Mouse (Mus musculus) ES-Bruce4 (cell line): ENCODE results near the gene Rtn4r. TPM values are rescaled to one million over a fixed set of nuclear protein-coding genes. Genes with fewer than 3 reads are reported as not detected.

Experiments used
- H3K27ac ChIP-seq: 2 replicates; pipeline ENCODE4 v1.5.1; 2012; ENCODE audit warnings: low read length, inconsistent platforms; ENCODE audit not compliant: insufficient read depth
- H3K27me3 ChIP-seq: 2 replicates; pipeline ENCODE4 v1.6.1; 2012; ENCODE audit warnings: mild to moderate bottlenecking, low read length, inconsistent platforms; ENCODE audit not compliant: control insufficient read depth, poor library complexity, insufficient read depth, severe bottlenecking
- H3K36me3 ChIP-seq: 2 replicates; pipeline ENCODE4 v1.6.1; 2012; ENCODE audit warnings: inconsistent platforms, mild to moderate bottlenecking, low read length, moderate library complexity; ENCODE audit not compliant: control insufficient read depth, poor library complexity, insufficient read depth, severe bottlenecking
- H3K4me1 ChIP-seq: one replicate; pipeline ENCODE4 v1.8.1; 2011; ENCODE audit warnings: low read length; ENCODE audit not compliant: control insufficient read depth, insufficient read depth
- H3K4me3 ChIP-seq: 2 replicates; pipeline ENCODE4 v1.5.1; 2011; ENCODE audit warnings: low read depth, mild to moderate bottlenecking, low read length
- H3K9ac ChIP-seq: 2 replicates; pipeline ENCODE4 v1.6.1; 2012; ENCODE audit warnings: low read depth, mild to moderate bottlenecking, inconsistent platforms; ENCODE audit not compliant: poor library complexity, severe bottlenecking
- H3K9me3 ChIP-seq: replicated peaks from 2 replicates; pipeline ENCODE4 v1.6.1; 2012; ENCODE audit warnings: mild to moderate bottlenecking, low read length, inconsistent platforms; ENCODE audit not compliant: control insufficient read depth, poor library complexity, insufficient read depth, severe bottlenecking
- CTCF ChIP-seq: IDR thresholded peaks from one replicate; pipeline ENCODE4 v1.8.1; 2011; ENCODE audit warnings: low read depth, low read length
- EP300 ChIP-seq: IDR thresholded peaks from 2 replicates; pipeline ENCODE4 v1.6.1; 2011; ENCODE audit warnings: low read depth, low read length; ENCODE audit not compliant: insufficient read depth
- POLR2A ChIP-seq: IDR thresholded peaks from one replicate; pipeline ENCODE4 v1.8.1; 2011; ENCODE audit warnings: low read length; ENCODE audit not compliant: insufficient read depth
- polyA plus RNA-seq: library from polyadenylated mRNA; stranded (reverse); fragments of >200 nt; gene quantifications from 2 replicates; pipeline ENCODE4 v1.2.4, GENCODE M21; 2011; ENCODE audit warnings: low read depth; ENCODE audit not compliant: missing spikeins, insufficient read depth, insufficient read length

Rtn4r gene
- polyA plus RNA-seq, 1 experiment, result 2.2 TPM

DNA sequence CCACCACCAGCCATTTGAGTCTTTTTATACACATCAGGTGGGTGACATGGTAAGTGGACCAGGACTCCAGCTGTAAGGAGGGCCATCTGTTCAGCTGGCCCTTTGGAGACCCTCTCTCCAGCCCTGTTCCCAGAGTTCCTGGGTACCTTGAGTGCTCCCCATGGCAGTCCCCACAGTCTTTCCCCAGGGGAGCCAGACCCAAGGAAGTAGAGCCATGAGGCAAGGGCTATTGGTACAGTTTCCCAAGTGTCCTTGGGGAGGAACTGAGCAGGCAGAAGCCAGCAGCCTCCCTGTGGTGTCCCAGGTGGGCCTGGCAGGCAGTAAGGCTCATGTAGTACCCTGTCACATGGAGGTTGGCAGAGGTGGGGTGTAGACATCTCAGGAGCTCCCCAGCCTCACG, 4.6 kb downstream of the Rtn4r start:
- no peaks in the 10 kb centered on the region for H3K4me1 ChIP-seq
- H3K36me3 ChIP-seq, result no peaks in the 10 kb centered on the region
- H3K9ac ChIP-seq, result no peak overlapping the region
- H3K4me3 ChIP-seq, result no peak overlapping the region
- no peak overlapping the region for H3K27ac ChIP-seq
- H3K27me3 ChIP-seq, result peaks cover 6% of the 10 kb centered on the region
- no peaks in the 10 kb centered on the region for H3K9me3 ChIP-seq
- no peak for TF ChIP-seq EP300
- no peak for TF ChIP-seq CTCF
- no peak for TF ChIP-seq POLR2A

DNA sequence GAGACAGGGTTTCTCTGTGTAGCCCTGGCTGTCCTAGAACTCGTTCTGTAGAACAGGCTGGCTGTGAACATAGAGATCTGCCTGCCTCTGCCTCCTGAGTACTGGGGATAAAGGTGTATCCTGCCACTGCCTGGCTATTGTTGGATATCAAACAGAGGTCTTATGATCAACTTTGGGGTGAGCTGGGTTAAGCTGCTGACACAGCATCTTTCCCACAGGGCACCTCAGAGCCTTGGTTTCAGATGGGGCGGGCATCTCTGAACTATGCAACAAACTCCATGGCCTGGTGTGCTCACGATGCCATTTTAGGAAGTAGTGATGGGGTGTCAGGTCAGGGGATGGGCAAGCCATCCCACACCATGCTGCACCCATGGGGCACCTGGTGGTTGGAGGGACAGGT, 5.1 kb downstream of the Rtn4r start:
- Histone ChIP-seq H3K27ac (no peak overlapping the region), H3K27me3 (peaks cover 3% of the 10 kb centered on the region; the same call in 1 of the 2 replicates), H3K9me3 (no peaks in the 10 kb centered on the region), H3K4me1 (no peaks in the 10 kb centered on the region), H3K36me3 (no peaks in the 10 kb centered on the region), H3K9ac (no peak overlapping the region), H3K4me3 (no peak overlapping the region)
- TF ChIP-seq POLR2A, result no peak
- TF ChIP-seq EP300, result no peak
- TF ChIP-seq CTCF, result no peak

DNA sequence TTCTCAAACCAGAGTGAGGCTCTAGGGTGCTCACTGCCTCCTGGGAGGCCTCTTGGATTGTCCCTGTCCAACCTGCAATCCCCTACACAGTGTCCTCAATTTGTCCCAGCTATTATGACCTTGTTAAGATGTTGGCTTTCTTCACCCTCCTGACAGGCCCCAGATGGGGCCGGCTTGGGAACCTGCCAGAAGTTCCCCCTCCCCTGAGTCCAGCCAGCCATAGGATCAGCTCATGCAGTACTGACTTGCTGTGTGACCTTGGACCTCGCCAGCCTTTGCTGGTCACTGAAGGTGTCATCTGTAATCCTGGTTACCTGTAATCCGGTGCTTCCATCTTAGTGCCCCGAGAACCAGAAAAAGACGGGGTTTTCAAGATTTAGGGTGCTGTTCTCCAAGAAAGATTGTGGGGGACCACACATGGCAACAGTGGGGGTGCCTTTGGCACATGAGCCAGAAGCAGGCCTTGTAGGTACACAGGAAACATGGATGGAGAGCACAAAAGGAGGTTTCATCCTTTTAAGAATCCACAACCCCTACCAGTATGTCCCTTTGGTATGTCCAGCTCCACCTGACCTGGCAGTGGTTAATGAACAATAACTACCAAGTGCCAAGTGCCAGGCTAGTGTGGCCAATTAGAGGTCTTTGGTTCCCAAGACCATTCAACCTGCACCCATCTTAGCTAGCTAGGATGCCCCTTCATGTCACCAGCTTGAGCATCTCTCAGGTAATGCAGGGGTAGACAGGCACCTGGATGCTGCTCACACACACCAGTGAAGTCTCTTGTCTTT, 5.9 kb downstream of the Rtn4r start:
- Histone ChIP-seq H3K27ac (no peak overlapping the region), H3K9ac (no peak overlapping the region), H3K36me3 (no peaks in the 10 kb centered on the region), H3K27me3 (no peaks in the 10 kb centered on the region), H3K4me1 (no peaks in the 10 kb centered on the region), H3K9me3 (no peaks in the 10 kb centered on the region), H3K4me3 (no peak overlapping the region)
- no peak for TF ChIP-seq CTCF
- no peak for TF ChIP-seq POLR2A
- TF ChIP-seq EP300, result no peak

DNA sequence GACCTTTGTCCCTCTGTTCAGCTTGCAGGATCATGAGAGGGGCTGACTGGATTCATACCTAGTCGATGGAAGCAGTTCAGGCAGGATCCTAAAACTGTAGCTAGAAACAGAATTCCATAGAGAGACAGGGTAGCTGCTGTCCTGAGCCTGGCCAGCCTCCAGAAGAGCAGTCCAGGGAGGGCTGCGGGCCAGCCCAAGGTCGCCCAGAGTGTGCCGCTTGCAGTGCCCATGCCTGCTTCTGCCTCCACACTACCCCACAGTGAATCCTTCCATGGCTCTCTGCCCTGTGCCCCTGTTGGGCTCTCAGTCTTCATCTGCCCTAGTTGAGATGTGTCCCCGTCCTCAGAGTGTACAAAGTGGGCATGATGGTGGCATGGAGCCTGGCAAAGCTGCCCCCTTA, 7.8 kb downstream of the Rtn4r start:
- no peaks in the 10 kb centered on the region for H3K4me1 ChIP-seq
- no peak overlapping the region for H3K4me3 ChIP-seq
- H3K9me3 ChIP-seq, result no peaks in the 10 kb centered on the region
- H3K36me3 ChIP-seq, result no peaks in the 10 kb centered on the region
- H3K27ac ChIP-seq, result no peak overlapping the region
- no peaks in the 10 kb centered on the region for H3K27me3 ChIP-seq
- H3K9ac ChIP-seq, result no peak overlapping the region
- TF ChIP-seq POLR2A, result no peak
- TF ChIP-seq EP300, result no peak
- no peak for TF ChIP-seq CTCF

DNA sequence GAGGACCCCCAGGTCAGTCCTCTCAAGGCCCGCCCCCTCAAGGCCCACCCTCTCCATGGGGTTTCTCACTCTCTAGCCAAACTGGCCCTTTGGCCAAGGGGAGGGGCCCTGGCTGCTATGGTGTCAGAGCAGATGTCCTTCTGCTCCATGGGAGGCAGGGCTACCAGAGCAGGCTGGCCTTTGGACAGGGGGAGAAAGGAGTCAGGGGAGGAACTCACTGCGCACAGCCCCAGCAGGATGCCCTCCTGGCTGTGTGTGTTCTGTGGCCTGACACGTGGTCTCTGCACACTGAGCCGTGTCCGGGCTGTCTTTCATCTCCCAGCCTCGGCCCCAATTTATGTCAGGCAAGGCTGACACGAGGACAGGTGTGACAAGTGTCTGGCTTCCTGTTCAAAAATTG, 8.6 kb downstream of the Rtn4r start:
- Histone ChIP-seq H3K9me3 (no peaks in the 10 kb centered on the region), H3K4me3 (no peak overlapping the region), H3K4me1 (no peaks in the 10 kb centered on the region), H3K27me3 (no peaks in the 10 kb centered on the region), H3K36me3 (no peaks in the 10 kb centered on the region), H3K9ac (no peak overlapping the region), H3K27ac (no peak overlapping the region)
- TF ChIP-seq POLR2A, result no peak
- no peak for TF ChIP-seq EP300
- TF ChIP-seq CTCF, result no peak

DNA sequence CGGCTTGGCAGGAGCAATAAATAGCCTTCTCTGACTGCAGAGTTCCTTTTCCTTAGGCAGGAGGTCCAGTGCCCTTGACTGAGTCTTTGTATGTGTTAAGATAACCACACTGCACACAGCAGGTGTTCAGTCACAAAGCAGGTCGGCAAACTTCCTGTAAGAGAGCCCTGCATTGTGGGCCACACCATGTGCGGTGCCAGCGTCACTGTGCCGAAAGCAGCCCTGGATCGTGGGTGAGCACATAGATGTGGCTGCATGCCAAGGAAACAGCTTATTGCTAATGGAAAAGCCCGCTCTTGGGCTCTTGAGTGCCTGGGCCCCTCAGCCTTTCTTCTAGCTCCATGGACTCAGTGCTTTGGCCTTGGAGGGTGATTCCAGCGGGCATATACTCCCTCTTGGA, 16.8 kb downstream of the Rtn4r start:
- H3K9ac ChIP-seq, result no peak overlapping the region
- H3K36me3 ChIP-seq, result no peaks in the 10 kb centered on the region
- H3K27ac ChIP-seq, result no peak overlapping the region
- no peak overlapping the region for H3K4me3 ChIP-seq
- no peak for TF ChIP-seq EP300
- H3K9me3 ChIP-seq, result no peaks in the 10 kb centered on the region
- no peaks in the 10 kb centered on the region for H3K4me1 ChIP-seq
- H3K27me3 ChIP-seq, result no peaks in the 10 kb centered on the region
